Mouse (Mus musculus): ENCODE results near the gene Ucn3. TPM values are rescaled to one million over a fixed set of nuclear protein-coding genes. Genes with fewer than 3 reads are reported as not detected.

The Ucn3 gene
- polyA plus RNA-seq (2012; ENCODE audit: insufficient read depth, insufficient read length, low replicate concordance, missing spikeins), result not detected in 2 replicates

- Histone ChIP-seq H3K4me1 (ENCODE audit: control insufficient read depth, insufficient read depth, low read length) (no peaks in the 10 kb centered on the region), H3K27ac (ENCODE audit: insufficient read depth, low read depth, low read length) (no peak within 1 kb of the TSS), H3K4me3 (ENCODE audit: insufficient read depth, low read depth, low read length) (no peak within 1 kb of the TSS)
- TF ChIP-seq CTCF (IDR thresholded peaks at IDR 0.05; ENCODE audit: insufficient read depth, low read depth, low read length) (no peak), POLR2A (IDR thresholded peaks at IDR 0.05; ENCODE audit: insufficient read depth, low read depth, low read length) (no peak)
- 58% methylated on average over 2 of the region's 2 CpGs for WGBS
Measured at GRCm38 (mm10) chr13:3945249-3945648, at the start of gene Ucn3. Gene Ucn3 (minus strand): TSS chr13:3945349.

- H3K4me3 ChIP-seq (ENCODE audit: insufficient read depth, low read depth, low read length), result no peak overlapping the region
- TF ChIP-seq POLR2A (IDR thresholded peaks at IDR 0.05; ENCODE audit: insufficient read depth, low read depth, low read length) (no peak), CTCF (IDR thresholded peaks at IDR 0.05; ENCODE audit: insufficient read depth, low read depth, low read length) (no peak)
Measured at GRCm38 (mm10) chr13:3992081-3992480, 46.9 kb upstream of the Ucn3 start.

GRCm38 (mm10) chr13:3968849-3969248 lies 23.7 kb upstream of the Ucn3 start:
- H3K27ac ChIP-seq (ENCODE audit: insufficient read depth, low read depth, low read length), result no peak overlapping the region
- H3K4me3 ChIP-seq (ENCODE audit: insufficient read depth, low read depth, low read length), result no peak overlapping the region
- WGBS, result 91% methylated on average over 4 of the region's 4 CpGs
- TF ChIP-seq CTCF (IDR thresholded peaks at IDR 0.05; ENCODE audit: insufficient read depth, low read depth, low read length), result no peak
- TF ChIP-seq POLR2A (IDR thresholded peaks at IDR 0.05; ENCODE audit: insufficient read depth, low read depth, low read length), result no peak
- H3K4me1 ChIP-seq (ENCODE audit: control insufficient read depth, insufficient read depth, low read length), result no peaks in the 10 kb centered on the region

More at GRCm38 (mm10) chr13:3992081-3992480, 46.9 kb upstream of the Ucn3 start:
- Histone ChIP-seq H3K4me1 (ENCODE audit: control insufficient read depth, insufficient read depth, low read length) (no peaks in the 10 kb centered on the region), H3K27ac (ENCODE audit: insufficient read depth, low read depth, low read length) (no peak overlapping the region)

- no peaks in the 10 kb centered on the region for H3K4me1 ChIP-seq (ENCODE audit: control insufficient read depth, insufficient read depth, low read length)
- TF ChIP-seq POLR2A (IDR thresholded peaks at IDR 0.05; ENCODE audit: insufficient read depth, low read depth, low read length) (no peak), CTCF (IDR thresholded peaks at IDR 0.05; ENCODE audit: insufficient read depth, low read depth, low read length) (no peak)
- no peak overlapping the region for H3K4me3 ChIP-seq (ENCODE audit: insufficient read depth, low read depth, low read length)
- H3K27ac ChIP-seq (ENCODE audit: insufficient read depth, low read depth, low read length), result no peak overlapping the region
- WGBS, result 77% methylated on average over 6 of the region's 6 CpGs
Measured at GRCm38 (mm10) chr13:3951198-3951914, 6.2 kb upstream of the Ucn3 start.

GRCm38 (mm10) chr13:3949477-3949876 lies 4.3 kb upstream of the Ucn3 start:
- Histone ChIP-seq H3K4me1 (ENCODE audit: control insufficient read depth, insufficient read depth, low read length) (no peaks in the 10 kb centered on the region), H3K4me3 (ENCODE audit: insufficient read depth, low read depth, low read length) (no peak overlapping the region), H3K27ac (ENCODE audit: insufficient read depth, low read depth, low read length) (no peak overlapping the region)
- TF ChIP-seq POLR2A (IDR thresholded peaks at IDR 0.05; ENCODE audit: insufficient read depth, low read depth, low read length) (no peak), CTCF (IDR thresholded peaks at IDR 0.05; ENCODE audit: insufficient read depth, low read depth, low read length) (no peak)
- 91% methylated on average over 4 of the region's 4 CpGs for WGBS

- Histone ChIP-seq H3K27ac (ENCODE audit: insufficient read depth, low read depth, low read length) (no peak overlapping the region), H3K4me1 (ENCODE audit: control insufficient read depth, insufficient read depth, low read length) (no peaks in the 10 kb centered on the region), H3K4me3 (ENCODE audit: insufficient read depth, low read depth, low read length) (no peak overlapping the region)
- 85% methylated on average over 4 of the region's 4 CpGs for WGBS
- no peak for TF ChIP-seq CTCF (IDR thresholded peaks at IDR 0.05; ENCODE audit: insufficient read depth, low read depth, low read length)
- no peak for TF ChIP-seq POLR2A (IDR thresholded peaks at IDR 0.05; ENCODE audit: insufficient read depth, low read depth, low read length)
Measured at GRCm38 (mm10) chr13:3947267-3947666, 2.1 kb upstream of the Ucn3 start.

GRCm38 (mm10) chr13:3944699-3945098 lies 450 bp downstream of the Ucn3 start:
- TF ChIP-seq CTCF (IDR thresholded peaks at IDR 0.05; ENCODE audit: insufficient read depth, low read depth, low read length), result no peak
- TF ChIP-seq POLR2A (IDR thresholded peaks at IDR 0.05; ENCODE audit: insufficient read depth, low read depth, low read length), result no peak
- Histone ChIP-seq H3K27ac (ENCODE audit: insufficient read depth, low read depth, low read length) (no peak overlapping the region), H3K4me1 (ENCODE audit: control insufficient read depth, insufficient read depth, low read length) (no peaks in the 10 kb centered on the region), H3K4me3 (ENCODE audit: insufficient read depth, low read depth, low read length) (no peak overlapping the region)
- WGBS, result 86% methylated on average over 7 of the region's 7 CpGs

GRCm38 (mm10) chr13:3926046-3926445 lies 19.1 kb downstream of the Ucn3 start:
- TF ChIP-seq POLR2A (IDR thresholded peaks at IDR 0.05; ENCODE audit: insufficient read depth, low read depth, low read length) (no peak), CTCF (IDR thresholded peaks at IDR 0.05; ENCODE audit: insufficient read depth, low read depth, low read length) (no peak)
- no peak overlapping the region for H3K27ac ChIP-seq (ENCODE audit: insufficient read depth, low read depth, low read length)
- H3K4me3 ChIP-seq (ENCODE audit: insufficient read depth, low read depth, low read length), result no peak overlapping the region
- H3K4me1 ChIP-seq (ENCODE audit: control insufficient read depth, insufficient read depth, low read length), result no peaks in the 10 kb centered on the region
- 93% methylated on average over 6 of the region's 6 CpGs for WGBS

GRCm38 (mm10) chr13:3925632-3926031 lies 19.5 kb downstream of the Ucn3 start:
- Histone ChIP-seq H3K27ac (ENCODE audit: insufficient read depth, low read depth, low read length) (no peak overlapping the region), H3K4me1 (ENCODE audit: control insufficient read depth, insufficient read depth, low read length) (no peaks in the 10 kb centered on the region), H3K4me3 (ENCODE audit: insufficient read depth, low read depth, low read length) (no peak overlapping the region)
- no peak for TF ChIP-seq CTCF (IDR thresholded peaks at IDR 0.05; ENCODE audit: insufficient read depth, low read depth, low read length)
- TF ChIP-seq POLR2A (IDR thresholded peaks at IDR 0.05; ENCODE audit: insufficient read depth, low read depth, low read length), result no peak
- 88% methylated on average over 6 of the region's 6 CpGs for WGBS

Measured in olfactory bulb, adult 2 months (tissue).